Mouse (Mus musculus): ENCODE measurements around the gene Ddias.

DNA sequence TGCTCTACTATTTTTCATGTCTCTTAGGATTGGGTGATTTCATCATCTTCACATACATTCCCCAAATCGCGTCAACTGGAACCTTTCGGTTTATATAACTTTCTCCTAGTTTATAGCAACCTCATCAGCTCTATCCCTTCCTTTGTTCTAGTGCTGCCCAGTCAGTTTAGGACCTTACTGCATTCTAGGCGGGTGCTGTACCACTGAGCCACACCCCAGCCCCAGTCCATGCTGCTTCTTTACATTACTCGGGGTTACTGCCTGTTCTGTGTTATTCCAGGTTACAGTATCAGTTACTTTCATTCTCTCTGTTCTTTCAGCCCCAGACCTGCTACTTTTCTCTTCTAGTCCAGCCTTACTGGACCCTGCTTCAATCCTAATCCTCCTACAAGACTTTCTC is 13.2 kb upstream of the Ddias start:
- TF ChIP-seq CTCF (IDR thresholded peaks at IDR 0.05; ENCODE audit: borderline replicate concordance, insufficient read depth, low read depth, low read length) (no peak), POLR2A (IDR thresholded peaks at IDR 0.05; ENCODE audit: borderline replicate concordance, insufficient read depth, low read length) (no peak)
